Mouse (Mus musculus): ENCODE measurements at regions not wholly inside any gene's neighbourhood (a gene's known extent, or its start where the extent isn't known, plus 50 kb on each side); places are given as distances from the start of the nearest gene placed in this dataset.

- Histone ChIP-seq H3K9me3 (ENCODE audit: low read length) (no peaks in the 10 kb centered on the region), H3K4me1 (ENCODE audit: insufficient read depth) (peaks cover 14% of the 10 kb centered on the region; the same call in 1 of the 2 replicates), H3K9ac (no peak overlapping the region), H3K4me3 (ENCODE audit: low read depth, low read length) (no peak overlapping the region), H3K36me3 (ENCODE audit: insufficient read depth) (no peaks in the 10 kb centered on the region), H3K27ac (ENCODE audit: low read depth, low read length) (no peak overlapping the region), H3K27me3 (ENCODE audit: insufficient read depth, low read length) (no peaks in the 10 kb centered on the region), H3K4me2 (ENCODE audit: low read depth) (no peak overlapping the region)
- DNase-seq (no peak), ATAC-seq (no peak)
- TF ChIP-seq CTCF (IDR thresholded peaks at IDR 0.05; ENCODE audit: low read depth): no peak
- 69% methylated on average over 1 of the region's 1 CpGs for WGBS
Measured at GRCm38 (mm10) chr13:52013182-52013581, 166.7 kb downstream of the Gadd45g start.

- H3K9me3 ChIP-seq (ENCODE audit: low read length): no peaks in the 10 kb centered on the region
- H3K27ac ChIP-seq (ENCODE audit: low read depth, low read length): no peak overlapping the region
- ATAC-seq (peak; percentile 56), DNase-seq (no peak)
- H3K27me3 ChIP-seq (ENCODE audit: insufficient read depth, low read length): no peaks in the 10 kb centered on the region
- no peak for TF ChIP-seq CTCF (IDR thresholded peaks at IDR 0.05; ENCODE audit: low read depth)
- H3K4me1 ChIP-seq (ENCODE audit: insufficient read depth): peaks cover 14% of the 10 kb centered on the region; the same call in 1 of the 2 replicates
- H3K4me3 ChIP-seq (ENCODE audit: low read depth, low read length): no peak overlapping the region
- H3K36me3 ChIP-seq (ENCODE audit: insufficient read depth): no peaks in the 10 kb centered on the region
- H3K9ac ChIP-seq: no peak overlapping the region
- H3K4me2 ChIP-seq (ENCODE audit: low read depth): no peak overlapping the region
- WGBS: 54% methylated on average over 2 of the region's 2 CpGs
Measured at GRCm38 (mm10) chr13:52013757-52014156, 167.3 kb downstream of the Gadd45g start.

GRCm38 (mm10) chr13:52014566-52014965 is 168.1 kb downstream of the Gadd45g start:
- WGBS: 51% methylated on average over 7 of the region's 7 CpGs
- Histone ChIP-seq H3K27me3 (ENCODE audit: insufficient read depth, low read length) (no peaks in the 10 kb centered on the region), H3K4me3 (ENCODE audit: low read depth, low read length) (no peak overlapping the region), H3K27ac (ENCODE audit: low read depth, low read length) (no peak overlapping the region), H3K9ac (no peak overlapping the region), H3K4me1 (ENCODE audit: insufficient read depth) (peaks cover 14% of the 10 kb centered on the region; the same call in 1 of the 2 replicates), H3K36me3 (ENCODE audit: insufficient read depth) (no peaks in the 10 kb centered on the region), H3K4me2 (ENCODE audit: low read depth) (no peak overlapping the region), H3K9me3 (ENCODE audit: low read length) (no peaks in the 10 kb centered on the region)
- no peak for TF ChIP-seq CTCF (IDR thresholded peaks at IDR 0.05; ENCODE audit: low read depth)
- DNase-seq (no peak), ATAC-seq (peak; percentile 40; the same call in 1 of the 2 replicates)

- peaks cover 14% of the 10 kb centered on the region; the same call in 1 of the 2 replicates for H3K4me1 ChIP-seq (ENCODE audit: insufficient read depth)
- ATAC-seq (peak; percentile 60; the same call in 1 of the 2 replicates), DNase-seq (no peak)
- no peaks in the 10 kb centered on the region for H3K9me3 ChIP-seq (ENCODE audit: low read length)
- no peaks in the 10 kb centered on the region for H3K27me3 ChIP-seq (ENCODE audit: insufficient read depth, low read length)
- TF ChIP-seq CTCF (IDR thresholded peaks at IDR 0.05; ENCODE audit: low read depth): no peak
- no peak overlapping the region for H3K9ac ChIP-seq
- no peak overlapping the region for H3K4me2 ChIP-seq (ENCODE audit: low read depth)
- no peak overlapping the region for H3K4me3 ChIP-seq (ENCODE audit: low read depth, low read length)
- H3K36me3 ChIP-seq (ENCODE audit: insufficient read depth): no peaks in the 10 kb centered on the region
- 7% methylated on average over 4 of the region's 4 CpGs for WGBS
- H3K27ac ChIP-seq (ENCODE audit: low read depth, low read length): no peak overlapping the region
Measured at GRCm38 (mm10) chr13:52015066-52015465, 168.6 kb downstream of the Gadd45g start.

- Histone ChIP-seq H3K36me3 (ENCODE audit: insufficient read depth) (no peaks in the 10 kb centered on the region), H3K4me3 (ENCODE audit: low read depth, low read length) (no peak overlapping the region), H3K4me1 (ENCODE audit: insufficient read depth) (peaks cover 14% of the 10 kb centered on the region; the same call in 1 of the 2 replicates), H3K9me3 (ENCODE audit: low read length) (no peaks in the 10 kb centered on the region), H3K9ac (no peak overlapping the region; the same call in 1 of the 2 replicates), H3K27me3 (ENCODE audit: insufficient read depth, low read length) (no peaks in the 10 kb centered on the region), H3K27ac (ENCODE audit: low read depth, low read length) (no peak overlapping the region), H3K4me2 (ENCODE audit: low read depth) (no peak overlapping the region)
- ATAC-seq: peak; percentile 57; the same call in 1 of the 2 replicates
- WGBS: 23% methylated on average over 5 of the region's 5 CpGs
- DNase-seq: no peak
- no peak for TF ChIP-seq CTCF (IDR thresholded peaks at IDR 0.05; ENCODE audit: low read depth)
Measured at GRCm38 (mm10) chr13:52015496-52015895, 169.0 kb downstream of the Gadd45g start.

GRCm38 (mm10) chr13:52017598-52018190 is 171.2 kb downstream of the Gadd45g start:
- 80% methylated on average over 11 of the region's 11 CpGs for WGBS
- TF ChIP-seq CTCF (IDR thresholded peaks at IDR 0.05; ENCODE audit: low read depth): no peak

GRCm38 (mm10) chr13:52019647-52020046 is 173.2 kb downstream of the Gadd45g start:
- H3K4me3 ChIP-seq (ENCODE audit: low read depth, low read length): no peak overlapping the region
- ATAC-seq (peak; percentile 19; the same call in 1 of the 2 replicates), DNase-seq (no peak)
- no peak overlapping the region for H3K4me2 ChIP-seq (ENCODE audit: low read depth)
- H3K9me3 ChIP-seq (ENCODE audit: low read length): no peaks in the 10 kb centered on the region
- no peak overlapping the region for H3K9ac ChIP-seq
- 64% methylated on average over 8 of the region's 8 CpGs for WGBS
- H3K27ac ChIP-seq (ENCODE audit: low read depth, low read length): no peak overlapping the region
- no peaks in the 10 kb centered on the region for H3K36me3 ChIP-seq (ENCODE audit: insufficient read depth)
- H3K4me1 ChIP-seq (ENCODE audit: insufficient read depth): peaks cover 8% of the 10 kb centered on the region; the same call in 1 of the 2 replicates
- H3K27me3 ChIP-seq (ENCODE audit: insufficient read depth, low read length): no peaks in the 10 kb centered on the region
- no peak for TF ChIP-seq CTCF (IDR thresholded peaks at IDR 0.05; ENCODE audit: low read depth)

More at GRCm38 (mm10) chr13:52017598-52018190, 171.2 kb downstream of the Gadd45g start:
- Histone ChIP-seq H3K9ac (no peak overlapping the region), H3K4me2 (ENCODE audit: low read depth) (no peak overlapping the region), H3K27me3 (ENCODE audit: insufficient read depth, low read length) (no peaks in the 10 kb centered on the region), H3K36me3 (ENCODE audit: insufficient read depth) (no peaks in the 10 kb centered on the region), H3K4me1 (ENCODE audit: insufficient read depth) (peaks cover 14% of the 10 kb centered on the region; the same call in 1 of the 2 replicates), H3K27ac (ENCODE audit: low read depth, low read length) (no peak overlapping the region), H3K9me3 (ENCODE audit: low read length) (no peaks in the 10 kb centered on the region), H3K4me3 (ENCODE audit: low read depth, low read length) (no peak overlapping the region)
- DNase-seq (no peak), ATAC-seq (no peak)
